In the genomic region with DNA sequence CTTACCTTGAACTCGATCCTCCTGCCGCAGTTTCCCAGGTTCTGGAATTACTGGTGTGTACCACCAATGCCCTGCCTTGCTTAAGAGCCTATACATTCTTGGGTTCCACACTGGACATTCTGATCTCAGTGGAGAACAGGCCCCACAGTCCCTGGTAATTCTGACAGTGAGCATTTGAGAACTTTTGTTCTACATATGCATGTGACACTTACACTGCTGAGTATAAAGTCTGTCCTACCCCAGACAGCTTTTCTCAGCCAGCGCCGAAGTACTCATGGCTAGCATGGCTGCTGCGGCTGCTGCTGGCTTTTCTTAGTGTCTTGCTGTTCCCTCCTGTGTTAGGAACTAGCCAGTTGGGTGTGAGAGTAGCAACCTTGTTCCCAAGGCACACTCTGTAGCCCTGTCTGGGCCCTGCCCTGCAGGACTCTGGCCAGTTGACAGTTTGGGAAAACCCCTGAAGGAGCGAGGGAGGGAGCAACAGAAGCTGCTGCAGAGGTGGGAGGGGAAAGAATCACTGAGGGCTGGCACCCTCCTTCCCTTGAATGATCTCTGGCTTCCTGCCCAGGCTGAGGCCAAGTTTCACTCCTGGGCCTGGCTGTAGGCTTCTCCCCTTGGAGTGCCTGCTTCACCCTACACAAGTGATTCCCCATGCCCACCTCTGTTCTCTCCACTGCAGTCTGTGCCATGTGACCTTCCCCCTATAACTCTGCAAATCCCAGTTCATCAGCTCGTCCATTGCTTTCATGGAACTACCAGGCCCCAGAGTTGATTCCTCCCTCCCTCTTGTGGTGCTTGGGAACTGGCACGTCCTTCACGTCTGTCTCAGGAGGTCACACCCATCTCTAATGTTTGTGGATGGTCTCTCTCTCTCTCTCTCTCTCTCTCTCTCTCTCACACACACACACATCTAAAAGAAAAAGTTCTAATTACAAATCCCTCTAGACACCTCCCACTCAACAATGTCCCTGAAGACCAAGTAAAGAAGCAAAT, we compare ENCODE assay signal across 8 mouse cellular contexts. TPM values are rescaled to one million over a fixed set of nuclear protein-coding genes. Genes with fewer than 3 reads are reported as not detected.
A peak's percentile ranks its signal among the peaks of the same experiment; 100 is the strongest.
DNase-seq lines count a peak whose midpoint lies in the region; ATAC-seq lines count a peak whose summit lies in the region.

No protein-coding gene starts in this region.

- H3K36me3 ChIP-seq in midbrain, embryonic 11.5 days (ENCODE audit: control insufficient read depth, insufficient read depth, low read length): no peaks in the 10 kb centered on the region
- H3K36me3 ChIP-seq in midbrain, embryonic 13.5 days: no peaks in the 10 kb centered on the region
- no peaks in the 10 kb centered on the region for H3K36me3 ChIP-seq in heart, embryonic 10.5 days
- no peaks in the 10 kb centered on the region for H3K36me3 ChIP-seq in stomach, embryonic 16.5 days (ENCODE audit: control insufficient read depth, insufficient read depth, low read length)

- ATAC-seq in midbrain, embryonic 11.5 days (ENCODE audit: low FRiP score): no peak
- ATAC-seq in midbrain, embryonic 13.5 days: no peak
- ATAC-seq in stomach, embryonic 16.5 days (ENCODE audit: insufficient read depth, low FRiP score): peak; percentile 71
- no peak for ATAC-seq in erythroid progenitor cell, adult 5-6 weeks (replicated peaks; ENCODE audit: low FRiP score, poor library complexity, severe bottlenecking)

- H3K27me3 ChIP-seq in midbrain, embryonic 11.5 days (ENCODE audit: control insufficient read depth, insufficient read depth, low read length): no peaks in the 10 kb centered on the region
- H3K27me3 ChIP-seq in midbrain, embryonic 13.5 days: no peaks in the 10 kb centered on the region
- no peaks in the 10 kb centered on the region for H3K27me3 ChIP-seq in heart, embryonic 10.5 days (ENCODE audit: insufficient read depth, poor library complexity, severe bottlenecking)
- H3K27me3 ChIP-seq in stomach, embryonic 16.5 days (ENCODE audit: control insufficient read depth, insufficient read depth, low read length): no peaks in the 10 kb centered on the region

- H3K4me2 ChIP-seq in midbrain, embryonic 11.5 days: no peak overlapping the region
- no peak overlapping the region for H3K4me2 ChIP-seq in midbrain, embryonic 13.5 days (replicated peaks)
- H3K4me2 ChIP-seq in stomach, embryonic 16.5 days (ENCODE audit: low read depth, low read length): peak overlapping the region; percentile 0; the same call in 1 of the 2 replicates

- 70% methylated on average over 9 of the region's 9 CpGs for WGBS in midbrain, embryonic 11.5 days
- 68% methylated on average over 9 of the region's 9 CpGs for WGBS in midbrain, embryonic 13.5 days
- WGBS in heart, embryonic 10.5 days: 58% methylated on average over 9 of the region's 9 CpGs
- 47% methylated on average over 9 of the region's 9 CpGs for WGBS in stomach, embryonic 16.5 days

- no peak overlapping the region for H3K9ac ChIP-seq in midbrain, embryonic 11.5 days (ENCODE audit: low read length)
- H3K9ac ChIP-seq in midbrain, embryonic 13.5 days (replicated peaks): no peak overlapping the region
- peak overlapping the region; percentile 50 for H3K9ac ChIP-seq in stomach, embryonic 16.5 days (ENCODE audit: low read length)

- peaks cover 13% of the 10 kb centered on the region for H3K4me1 ChIP-seq in midbrain, embryonic 11.5 days (ENCODE audit: control insufficient read depth, insufficient read depth, low read length)
- peaks cover 26% of the 10 kb centered on the region for H3K4me1 ChIP-seq in midbrain, embryonic 13.5 days (replicated peaks)
- H3K4me1 ChIP-seq in heart, embryonic 10.5 days: peaks cover 39% of the 10 kb centered on the region
- peaks cover 38% of the 10 kb centered on the region for H3K4me1 ChIP-seq in stomach, embryonic 16.5 days (ENCODE audit: control insufficient read depth, insufficient read depth, low read length)

- peak; percentile 73 for DNase-seq in midbrain, embryonic 11.5 days (ENCODE audit: low spot score, missing footprints)
- peak; percentile 86 to 90 for DNase-seq in adrenal gland, postnatal 36 days
- no peak for DNase-seq in heart, embryonic 10.5 days (ENCODE audit: low spot score)
- DNase-seq in kidney, adult 9 months: peak; percentile 93
- DNase-seq in lung, postnatal 14 days: peak; percentile 90

- no peaks in the 10 kb centered on the region for H3K9me3 ChIP-seq in midbrain, embryonic 11.5 days (ENCODE audit: control insufficient read depth, low read length)
- H3K9me3 ChIP-seq in midbrain, embryonic 13.5 days: no peaks in the 10 kb centered on the region
- H3K9me3 ChIP-seq in heart, embryonic 10.5 days: no peaks in the 10 kb centered on the region
- no peaks in the 10 kb centered on the region for H3K9me3 ChIP-seq in stomach, embryonic 16.5 days (replicated peaks; ENCODE audit: control insufficient read depth, low read length)

- H3K27ac ChIP-seq in midbrain, embryonic 11.5 days (ENCODE audit: low read depth, low read length): no peak overlapping the region
- H3K27ac ChIP-seq in midbrain, embryonic 13.5 days: no peak overlapping the region
- peak overlapping the region; percentile 60 for H3K27ac ChIP-seq in heart, embryonic 10.5 days
- peak overlapping the region; percentile 75 for H3K27ac ChIP-seq in stomach, embryonic 16.5 days (ENCODE audit: low read length)

- H3K4me3 ChIP-seq in midbrain, embryonic 11.5 days (ENCODE audit: low read depth, low read length): no peak overlapping the region
- H3K4me3 ChIP-seq in midbrain, embryonic 13.5 days (replicated peaks): no peak overlapping the region
- no peak overlapping the region for H3K4me3 ChIP-seq in heart, embryonic 10.5 days
- no peak overlapping the region for H3K4me3 ChIP-seq in stomach, embryonic 16.5 days (replicated peaks; ENCODE audit: low read length)

RNA-seq across cellular contexts. Expression of gene Nfkbia, which starts 49.3 kb away (rescaled TPM):
- 43.1 and 45.0 TPM in 2 replicates for polyA plus RNA-seq in midbrain, embryonic 11.5 days (2014; fragmentation: Nextera tagmentation; extraction: Ambion mirVana)
- 48.8 and 52.9 TPM in 2 replicates for polyA plus RNA-seq in midbrain, embryonic 13.5 days (2015; fragmentation: Nextera tagmentation; extraction: Ambion mirVana)
- 100 to 1,000 TPM in 1 of 2 experiments, 10 to 100 TPM in 1; 98.9 to 111 TPM for total RNA-seq in adrenal gland, postnatal 36 days (2021)
- 36.8 and 44.2 TPM in 2 replicates for polyA plus RNA-seq in heart, embryonic 10.5 days (2016; fragmentation: Nextera tagmentation; extraction: Ambion mirVana)
- 86.6 and 93.5 TPM in 2 replicates for polyA plus RNA-seq in stomach, embryonic 16.5 days (2015; fragmentation: Nextera tagmentation; extraction: Ambion mirVana)
- 22.6 and 25.6 TPM in 2 replicates for total RNA-seq in erythroid progenitor cell, adult 5-6 weeks (2015; ENCODE audit: low replicate concordance)
- 12.5 and 16.0 TPM in 2 replicates for total RNA-seq in erythroid progenitor cell, adult 5-6 weeks (2017; ENCODE audit: low replicate concordance)

RNA-seq across cellular contexts. Expression of gene Psma6, which starts 59.1 kb away (rescaled TPM):
- polyA plus RNA-seq in midbrain, embryonic 11.5 days (2014; fragmentation: Nextera tagmentation; extraction: Ambion mirVana): 506 and 513 TPM in 2 replicates
- 464 and 465 TPM in 2 replicates for polyA plus RNA-seq in midbrain, embryonic 13.5 days (2015; fragmentation: Nextera tagmentation; extraction: Ambion mirVana)
- total RNA-seq in adrenal gland, postnatal 36 days (2021): 100 to 1,000 TPM; 239 to 242 TPM
- 365 and 409 TPM in 2 replicates for polyA plus RNA-seq in heart, embryonic 10.5 days (2016; fragmentation: Nextera tagmentation; extraction: Ambion mirVana)
- 359 and 373 TPM in 2 replicates for polyA plus RNA-seq in stomach, embryonic 16.5 days (2015; fragmentation: Nextera tagmentation; extraction: Ambion mirVana)
- 104 and 111 TPM in 2 replicates for total RNA-seq in erythroid progenitor cell, adult 5-6 weeks (2015; ENCODE audit: low replicate concordance)
- total RNA-seq in erythroid progenitor cell, adult 5-6 weeks (2017; ENCODE audit: low replicate concordance): 66.7 and 125 TPM in 2 replicates

Comparison
In these comparisons a context has a peak if more than half of its experiments do, and no peak if none do; other contexts are left out.
1. H3K27ac ChIP-seq: peak in heart, embryonic 10.5 days (single experiment) and stomach, embryonic 16.5 days (single experiment); none in midbrain, embryonic 11.5 days (single experiment) and midbrain, embryonic 13.5 days (single experiment).